ENCODE assay signal across 8 mouse cellular contexts in genomic region chr19:54047386-54048050, GRCm38 (mm10). TPM values are rescaled to one million over a fixed set of nuclear protein-coding genes. Genes with fewer than 3 reads are reported as not detected.
A peak's percentile ranks its signal among the peaks of the same experiment; 100 is the strongest.
DNase-seq lines count a peak whose midpoint lies in the region; ATAC-seq lines count a peak whose summit lies in the region.

No protein-coding gene starts in this region.

- no peaks in the 10 kb centered on the region for H3K9me3 ChIP-seq in lung, embryonic 16.5 days (ENCODE audit: control insufficient read depth, low read length)
- no peaks in the 10 kb centered on the region for H3K9me3 ChIP-seq in embryonic facial prominence, embryonic 11.5 days (replicated peaks; ENCODE audit: control insufficient read depth, low read length)
- H3K9me3 ChIP-seq in intestine, embryonic 15.5 days = no peaks in the 10 kb centered on the region

- peak overlapping the region; percentile 99 for H3K4me2 ChIP-seq in lung, embryonic 16.5 days (ENCODE audit: low read depth, low read length)
- peak overlapping the region; percentile 97 for H3K4me2 ChIP-seq in embryonic facial prominence, embryonic 11.5 days (ENCODE audit: low read depth, low read length)
- H3K4me2 ChIP-seq in intestine, embryonic 15.5 days (replicated peaks) = peak overlapping the region; percentile 100

- no peak for ATAC-seq in lung, embryonic 16.5 days (ENCODE audit: low read depth)
- no peak for ATAC-seq in embryonic facial prominence, embryonic 11.5 days (replicated peaks; ENCODE audit: insufficient number of reproducible peaks, low FRiP score, low TSS enrichment, low read depth)
- ATAC-seq in intestine, embryonic 15.5 days = no peak

- H3K27ac ChIP-seq in lung, embryonic 16.5 days (ENCODE audit: low read length) = no peak overlapping the region
- no peak overlapping the region for H3K27ac ChIP-seq in embryonic facial prominence, embryonic 11.5 days (replicated peaks; ENCODE audit: low read depth, low read length)
- H3K27ac ChIP-seq in intestine, embryonic 15.5 days = no peak overlapping the region

- peaks cover 51% of the 10 kb centered on the region for H3K27me3 ChIP-seq in lung, embryonic 16.5 days (ENCODE audit: control insufficient read depth, insufficient read depth, low read depth, low read length)
- peaks cover 43% of the 10 kb centered on the region for H3K27me3 ChIP-seq in embryonic facial prominence, embryonic 11.5 days (ENCODE audit: control insufficient read depth, insufficient read depth, low read length)
- H3K27me3 ChIP-seq in intestine, embryonic 15.5 days (replicated peaks) = peaks cover 23% of the 10 kb centered on the region

- no peak overlapping the region for H3K9ac ChIP-seq in lung, embryonic 16.5 days (ENCODE audit: low read length)
- no peak overlapping the region for H3K9ac ChIP-seq in embryonic facial prominence, embryonic 11.5 days (replicated peaks; ENCODE audit: low read length)
- H3K9ac ChIP-seq in intestine, embryonic 15.5 days = peak overlapping the region; percentile 30

- WGBS in lung, embryonic 16.5 days = 1% methylated on average over 27 of the region's 27 CpGs
- WGBS in embryonic facial prominence, embryonic 11.5 days = under 1% methylated on average over 27 of the region's 27 CpGs
- 2% methylated on average over 27 of the region's 27 CpGs for WGBS in intestine, embryonic 15.5 days

- H3K36me3 ChIP-seq in lung, embryonic 16.5 days (ENCODE audit: control insufficient read depth, insufficient read depth, low read length) = no peaks in the 10 kb centered on the region
- no peaks in the 10 kb centered on the region for H3K36me3 ChIP-seq in embryonic facial prominence, embryonic 11.5 days (replicated peaks; ENCODE audit: control insufficient read depth, insufficient read depth, low read depth, low read length)
- H3K36me3 ChIP-seq in intestine, embryonic 15.5 days = no peaks in the 10 kb centered on the region

- no peak for DNase-seq in lung, postnatal 25 days (ENCODE audit: low spot score)
- DNase-seq in embryonic facial prominence, embryonic 11.5 days (ENCODE audit: low spot score) = peak; percentile 26
- peak; percentile 29 for DNase-seq in naive thymus-derived CD4-positive, alpha-beta T cell, adult 2 months (ENCODE audit: low read depth)
- DNase-seq in ovary, postnatal 36 days (ENCODE audit: low spot score) = no peak
- DNase-seq in left cerebral cortex, adult 11 months (ENCODE audit: low spot score) = no peak
- no peak for DNase-seq in adrenal gland, adult 18-20 months (ENCODE audit: low spot score in 2 of 2)

- peak overlapping the region; percentile 57 for H3K4me3 ChIP-seq in lung, embryonic 16.5 days (ENCODE audit: low read length)
- peak overlapping the region; percentile 39 for H3K4me3 ChIP-seq in embryonic facial prominence, embryonic 11.5 days (ENCODE audit: low read depth, low read length)
- H3K4me3 ChIP-seq in intestine, embryonic 15.5 days (replicated peaks) = peak overlapping the region; percentile 60

- peaks cover 27% of the 10 kb centered on the region for H3K4me1 ChIP-seq in lung, embryonic 16.5 days (replicated peaks; ENCODE audit: control insufficient read depth, insufficient read depth, low read length)
- H3K4me1 ChIP-seq in embryonic facial prominence, embryonic 11.5 days (ENCODE audit: control insufficient read depth, insufficient read depth, low read length) = peaks cover 8% of the 10 kb centered on the region
- peaks cover 39% of the 10 kb centered on the region for H3K4me1 ChIP-seq in intestine, embryonic 15.5 days (replicated peaks)

RNA-seq across cellular contexts. Expression of gene Adra2a, which starts 3.6 kb away (rescaled TPM):
- 0.09 and 0.11 TPM in 2 replicates for polyA plus RNA-seq in lung, embryonic 16.5 days (2015; fragmentation: Nextera tagmentation; extraction: Ambion mirVana)
- 0.52 and 0.88 TPM in 2 replicates for polyA plus RNA-seq in embryonic facial prominence, embryonic 11.5 days (2014; fragmentation: Nextera tagmentation; extraction: Ambion mirVana)
- 1.4 TPM in 2 replicates for polyA plus RNA-seq in intestine, embryonic 15.5 days (2015; fragmentation: Nextera tagmentation; extraction: Ambion mirVana)
- total RNA-seq in adrenal gland, adult 18-20 months (2021) = under 1 TPM; 0.33 to 0.38 TPM

Comparison
In these comparisons a context has a peak if more than half of its experiments do, and no peak if none do; other contexts are left out.
1. DNase-seq: peak in embryonic facial prominence, embryonic 11.5 days (single experiment) and naive thymus-derived CD4-positive, alpha-beta T cell, adult 2 months (single experiment); none in lung, postnatal 25 days (single experiment), ovary, postnatal 36 days (single experiment), left cerebral cortex, adult 11 months (single experiment) and adrenal gland, adult 18-20 months (0 of 2).
2. Peak in every context shown above with its lines, with median percentiles within 50 percentile points of each other: H3K4me2 ChIP-seq and H3K4me3 ChIP-seq.